Mouse (Mus musculus) ovary, postnatal 10 days (tissue): ENCODE measurements around the gene Calhm2.

Experiments used
- DNase-seq: peaks from one replicate; pipeline ENCODE4 v3.0.0; 2022; ENCODE audit warnings: low spot score

Gene Calhm2

DNA sequence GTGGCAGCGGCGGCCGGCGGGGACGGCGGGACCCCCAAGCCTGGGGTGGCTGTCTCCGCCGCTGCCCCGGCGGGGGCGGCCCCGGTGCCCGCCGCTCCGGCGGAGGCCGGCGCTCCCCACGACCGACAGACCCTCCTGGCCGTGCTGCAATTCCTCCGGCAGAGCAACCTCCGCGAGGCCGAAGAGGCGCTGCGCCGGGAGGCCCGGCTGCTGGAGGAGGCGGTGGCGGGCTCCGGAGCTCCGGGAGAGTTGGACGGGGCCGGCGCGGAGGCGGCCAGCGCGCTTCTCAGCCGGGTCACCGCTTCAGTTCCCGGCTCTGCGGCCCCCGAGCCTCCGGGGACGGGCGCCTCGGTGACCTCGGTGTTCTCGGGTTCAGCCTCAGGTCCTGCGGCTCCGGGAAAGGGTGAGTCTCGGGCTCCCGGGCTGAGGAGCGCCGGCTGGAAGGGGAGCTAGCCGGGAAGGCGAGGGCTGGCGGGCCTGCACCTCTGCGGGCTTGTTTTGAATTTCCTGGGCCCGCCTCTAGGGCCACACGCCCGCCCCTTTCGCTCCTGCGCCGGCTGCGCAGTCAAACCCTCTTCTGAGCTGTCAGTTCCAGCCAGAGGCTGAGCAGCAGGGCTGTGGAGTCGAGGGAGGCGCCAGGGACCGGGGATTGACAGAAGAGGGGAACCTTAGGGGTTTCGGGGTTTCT lies 70.0 kb downstream of the Calhm2 start:
- DNase-seq, result peak; percentile 70

DNA sequence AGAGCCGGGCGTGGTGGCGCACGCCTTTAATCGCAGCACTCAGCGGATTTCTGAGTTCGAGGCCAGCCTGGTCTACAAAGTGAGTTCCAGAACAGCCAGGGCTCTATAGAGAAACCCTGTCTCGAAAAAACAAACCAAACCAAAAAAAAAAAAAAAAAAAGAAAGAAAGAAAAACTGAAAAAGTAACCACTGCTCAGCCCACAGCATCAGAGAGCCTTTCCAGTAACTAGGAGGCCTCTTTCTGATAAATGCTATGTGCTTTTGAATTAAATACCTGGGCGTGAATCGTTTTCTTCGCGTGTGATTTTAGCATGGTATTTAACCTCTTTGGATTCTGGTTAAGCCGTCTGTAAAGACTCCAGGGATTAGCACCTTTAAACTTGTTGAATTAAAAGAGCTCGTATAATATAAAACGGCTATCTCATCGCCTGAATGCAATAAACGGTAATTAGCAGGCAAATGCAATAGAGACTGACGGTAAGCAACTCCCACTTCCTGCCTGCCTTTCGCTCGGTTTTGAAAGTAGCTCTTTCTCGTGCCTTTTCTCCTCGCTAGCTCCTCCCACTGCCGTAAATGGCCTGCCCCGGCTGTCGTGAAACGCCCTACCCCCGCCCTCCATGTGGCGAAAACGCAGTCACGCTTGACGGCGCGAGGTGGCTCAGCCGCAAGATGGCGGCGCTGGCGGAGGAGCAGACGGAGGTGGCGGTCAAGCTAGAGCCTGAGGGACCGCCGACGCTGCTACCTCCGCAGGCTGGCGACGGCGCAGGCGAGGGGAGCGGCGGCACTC lies 70.8 kb downstream of the Calhm2 start, which contains the start of gene Taf5:
Gene Taf5, plus strand, starts transcription at position 651 of the 787 bp plus-strand sequence.
- DNase-seq, result peak; percentile 87

DNA sequence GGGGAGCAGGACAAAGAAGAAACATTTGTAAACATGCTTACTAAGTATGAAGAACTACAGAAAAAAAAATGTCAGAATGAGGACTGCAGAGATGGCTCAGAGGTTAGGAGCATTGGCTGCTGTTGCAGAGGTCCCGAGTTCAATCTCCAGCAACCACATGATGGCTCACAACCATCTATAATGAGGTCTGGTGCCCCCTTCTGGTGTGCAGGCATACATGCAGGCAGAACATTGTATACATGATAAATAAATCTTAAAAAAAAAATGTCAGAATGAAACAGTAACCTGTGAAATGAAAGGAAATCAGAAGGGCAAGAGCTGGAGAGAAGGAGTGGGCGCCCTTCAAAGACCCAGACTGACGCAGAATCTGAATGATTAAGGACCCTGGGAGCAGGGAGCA lies 72.2 kb downstream of the Calhm2 start:
- no peak for DNase-seq

DNA sequence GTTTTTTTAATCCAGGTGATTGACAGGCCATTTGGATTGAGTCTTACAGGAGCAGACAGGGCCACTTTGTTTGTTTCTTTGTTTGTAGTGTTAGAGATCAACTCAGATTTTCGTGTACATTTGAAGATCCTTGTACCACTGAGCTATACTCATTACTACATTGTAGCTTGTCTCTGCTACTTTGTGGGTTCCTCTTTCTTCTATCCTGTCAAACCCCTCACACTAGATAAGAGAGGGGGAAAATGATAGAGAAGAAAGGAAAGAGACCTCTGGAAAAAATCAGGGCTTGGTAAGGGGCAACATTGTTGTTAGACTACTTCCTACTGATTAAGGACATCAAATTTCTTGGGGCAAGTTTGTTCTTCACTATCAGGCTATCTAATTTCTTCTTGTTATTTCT lies 80.4 kb downstream of the Calhm2 start:
- no peak for DNase-seq
